Mouse (Mus musculus) mature B cell (primary cell): Measurements from ENCODE around the gene Chst12.

Experiments
- in situ Hi-C: fragments of 300-500 bp; cut with MboI; formaldehyde crosslinking; loops from 2 replicates; pipeline ENCODE4 v1.14.3; 2019

Gene Chst12

DNA sequence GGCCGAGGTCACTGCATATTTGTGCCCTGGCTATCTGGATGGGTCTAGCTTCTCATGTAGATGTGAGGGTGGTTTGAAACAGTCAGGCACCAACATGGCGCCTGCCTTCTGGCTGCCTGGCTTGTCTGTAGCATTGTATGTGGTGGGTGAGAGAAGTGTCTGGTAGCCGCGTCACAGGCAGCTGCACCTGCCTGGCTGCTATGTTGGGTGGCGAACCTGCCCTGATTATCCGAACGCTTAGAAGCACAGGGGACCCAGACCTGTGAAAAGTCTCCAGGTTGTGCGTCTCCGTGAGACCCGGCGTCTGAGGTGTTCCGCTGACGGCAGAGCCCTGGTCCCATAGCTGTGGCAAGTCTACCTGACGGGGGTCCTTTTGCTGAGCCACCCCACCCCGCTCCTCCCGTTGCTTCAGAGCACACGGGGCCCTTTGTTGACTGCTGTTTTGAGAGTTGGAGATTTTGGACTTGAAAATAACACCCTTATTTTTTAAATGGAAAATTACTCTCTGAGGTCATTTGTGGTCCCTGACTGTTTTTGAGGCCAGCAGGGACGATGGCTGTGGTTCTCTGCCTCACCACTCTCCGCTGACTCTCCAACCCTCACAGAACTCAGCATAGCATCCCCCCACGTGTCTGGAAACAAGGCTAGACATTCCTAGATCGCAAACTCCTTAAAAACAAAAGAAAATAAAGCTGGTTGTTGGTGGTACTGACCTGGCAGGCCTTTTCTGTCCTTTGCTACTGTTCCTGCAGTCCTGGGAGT lies 12.0 kb downstream of the Chst12 start:
- in situ Hi-C loops: no loop called here

DNA sequence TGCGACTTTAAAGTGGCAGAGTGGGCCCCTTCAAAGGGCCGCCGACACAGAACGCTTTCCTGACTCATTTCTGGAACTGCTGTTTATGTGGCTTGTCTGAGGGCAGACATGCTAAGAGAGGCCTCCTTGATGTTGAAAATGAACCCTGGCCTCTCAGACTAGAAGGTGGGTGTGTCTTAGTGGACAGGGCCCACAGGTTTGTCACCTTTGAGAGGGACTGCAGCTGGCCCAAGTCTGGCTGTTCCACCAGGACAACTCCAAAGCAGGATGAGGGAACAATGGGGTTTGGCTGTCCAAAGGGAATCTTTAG lies 12.5 kb downstream of the Chst12 start:
- in situ Hi-C loops: no loop called here

GRCm38 (mm10) chr5:140521196-140521595 lies 15.8 kb downstream of the Chst12 start:
- in situ Hi-C loops: no loop called here

DNA sequence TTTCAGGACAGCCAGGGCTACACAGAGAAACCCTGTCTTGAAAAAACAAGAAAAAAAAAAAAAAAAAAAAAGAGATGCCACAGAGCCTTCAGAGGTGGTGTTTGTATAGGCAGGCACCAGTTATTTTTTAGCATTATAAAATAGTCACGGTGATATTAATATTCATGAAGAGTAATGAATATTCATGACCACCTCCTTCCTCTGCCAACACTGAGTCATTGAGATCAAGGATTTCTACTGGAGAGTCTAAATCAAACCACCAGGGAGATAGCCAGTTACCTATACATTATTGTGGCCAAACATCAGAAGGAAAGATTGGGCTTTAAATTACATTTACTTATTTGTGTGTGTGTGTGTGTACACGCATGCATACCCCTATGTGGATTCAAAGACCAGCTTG lies 21.4 kb downstream of the Chst12 start:
- in situ Hi-C loops: no loop called here

DNA sequence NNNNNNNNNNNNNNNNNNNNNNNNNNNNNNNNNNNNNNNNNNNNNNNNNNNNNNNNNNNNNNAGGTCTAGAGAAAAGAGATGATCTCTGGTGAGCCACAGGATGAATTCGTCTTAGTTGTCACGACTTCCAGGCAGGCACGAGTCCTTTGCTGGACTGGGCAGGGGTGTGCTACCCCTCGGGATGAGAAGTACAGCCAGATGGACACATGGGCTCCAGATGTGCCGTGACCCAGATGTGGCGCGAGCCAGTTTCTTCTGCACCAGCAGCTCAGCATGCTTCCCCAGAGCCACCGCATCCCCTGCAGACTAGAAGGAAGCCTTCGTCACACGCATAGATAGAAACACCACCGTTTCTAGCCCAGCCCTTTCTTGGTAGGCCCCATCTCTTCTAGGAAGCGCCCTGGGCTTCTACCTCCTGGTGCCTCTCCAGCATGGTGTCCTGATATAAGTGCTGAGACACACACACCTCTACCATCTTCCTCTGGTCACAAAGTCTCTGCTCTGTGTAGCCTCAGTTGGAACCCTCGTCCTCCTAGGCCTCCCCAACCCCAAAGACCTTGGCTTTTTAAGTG lies 32.8 kb downstream of the Chst12 start:
- in situ Hi-C loops: no loop called here

- in situ Hi-C loops: loop anchor here (5.0 kb wide), 1 partner anchor 77 kb away; no protein-coding TSS in a partner anchor
Observed at GRCm38 (mm10) chr5:140540106-140540505, 34.8 kb downstream of the Chst12 start.

GRCm38 (mm10) chr5:140542811-140543575 lies 37.6 kb downstream of the Chst12 start:
- in situ Hi-C loops: loop anchor here (5.0 kb wide), 1 partner anchor 74 kb away; no protein-coding TSS in a partner anchor

DNA sequence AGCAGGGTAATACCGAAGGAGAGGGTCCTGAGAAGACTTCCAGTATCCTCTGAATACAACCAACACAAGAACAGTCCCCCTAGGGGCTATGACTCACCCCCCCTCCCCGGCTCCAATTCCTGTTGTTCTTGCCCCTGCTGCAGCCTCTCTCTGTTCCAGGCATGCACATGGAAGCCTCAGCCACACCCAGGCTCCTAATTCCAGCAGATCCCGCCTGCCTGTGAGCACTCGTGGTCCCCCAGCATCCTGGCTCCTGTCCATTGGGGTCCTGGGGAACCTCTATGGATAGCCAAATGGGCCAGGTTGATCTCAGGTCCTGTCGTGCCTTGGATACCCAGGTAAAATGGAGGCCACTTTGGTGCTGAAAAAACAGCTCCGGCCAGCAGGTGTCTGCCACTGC lies 40.3 kb downstream of the Chst12 start:
- in situ Hi-C loops: no loop called here

DNA sequence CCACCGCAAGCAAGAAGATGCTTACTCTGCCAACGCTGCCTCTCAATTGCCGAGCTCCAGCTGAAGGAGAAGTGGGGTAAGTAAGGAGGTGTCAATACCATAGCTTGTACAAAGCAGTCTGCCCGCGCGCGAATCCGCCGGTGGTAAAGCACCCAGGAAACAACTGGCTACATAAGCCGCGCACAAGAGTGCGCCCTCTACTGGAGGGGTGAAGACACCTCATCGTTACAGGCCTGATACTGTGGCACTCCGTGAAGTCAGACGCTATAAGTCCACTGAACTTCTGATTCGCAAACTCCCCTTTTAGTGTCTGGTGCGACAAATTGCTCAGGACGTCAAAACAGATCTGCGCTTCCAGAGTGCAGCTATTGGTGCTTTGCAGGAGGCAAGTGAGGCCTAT lies 41.0 kb downstream of the Chst12 start:
- in situ Hi-C loops: no loop called here

GRCm38 (mm10) chr5:140549306-140550047 lies 44.1 kb downstream of the Chst12 start:
- in situ Hi-C loops: no loop called here

- in situ Hi-C loops: no loop called here
Observed at GRCm38 (mm10) chr5:140553719-140554118, 48.4 kb downstream of the Chst12 start.

DNA sequence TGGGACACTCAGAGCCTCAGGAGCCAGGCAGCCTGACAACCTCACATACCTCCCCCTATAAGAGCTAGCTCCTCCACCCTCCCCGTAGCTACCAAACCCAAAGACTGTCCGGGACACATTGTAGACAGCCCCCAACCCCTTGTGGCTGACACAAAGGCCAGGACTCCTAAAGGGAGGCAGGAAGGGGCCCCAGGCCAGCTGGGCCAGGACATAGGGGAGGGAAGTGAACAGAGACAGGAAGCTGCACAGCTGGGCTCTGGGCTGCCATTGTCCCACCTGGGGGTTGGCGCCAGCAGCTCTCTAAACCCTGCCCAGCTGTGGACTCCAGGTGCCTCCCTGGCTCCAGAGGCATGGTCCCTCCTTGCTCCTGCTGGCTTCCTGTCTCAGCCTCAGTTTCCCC lies 51.5 kb downstream of the Chst12 start:
- in situ Hi-C loops: no loop called here

- in situ Hi-C loops: no loop called here
Observed at GRCm38 (mm10) chr5:140562601-140563000, 57.3 kb downstream of the Chst12 start.

DNA sequence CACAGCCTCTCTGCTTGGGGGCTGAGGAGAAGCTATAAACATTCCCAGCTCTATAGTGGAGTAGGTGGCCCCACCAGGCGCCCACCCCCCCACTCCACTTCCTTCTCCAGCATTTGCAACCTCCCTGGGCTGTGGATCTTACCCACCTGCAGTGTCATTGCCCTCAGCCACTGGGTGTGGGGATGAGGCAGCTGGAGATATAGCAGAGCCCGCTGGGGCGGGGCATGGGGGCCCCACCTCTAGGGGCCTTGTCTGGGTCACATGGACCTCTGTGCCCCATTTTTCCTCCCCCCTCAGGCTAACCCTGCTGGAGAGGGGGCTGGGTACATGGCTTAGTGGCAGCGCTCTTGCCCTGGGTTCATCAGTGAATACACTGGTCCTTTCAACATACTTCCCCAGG lies 59.5 kb downstream of the Chst12 start, which contains the start of gene Grifin:
Gene Grifin (minus strand): TSS at position 176 of the 400 bp plus-strand sequence.
- in situ Hi-C loops: no loop called here

- in situ Hi-C loops: no loop called here
Observed at GRCm38 (mm10) chr5:140565451-140565850, 60.1 kb downstream of the Chst12 start.

DNA sequence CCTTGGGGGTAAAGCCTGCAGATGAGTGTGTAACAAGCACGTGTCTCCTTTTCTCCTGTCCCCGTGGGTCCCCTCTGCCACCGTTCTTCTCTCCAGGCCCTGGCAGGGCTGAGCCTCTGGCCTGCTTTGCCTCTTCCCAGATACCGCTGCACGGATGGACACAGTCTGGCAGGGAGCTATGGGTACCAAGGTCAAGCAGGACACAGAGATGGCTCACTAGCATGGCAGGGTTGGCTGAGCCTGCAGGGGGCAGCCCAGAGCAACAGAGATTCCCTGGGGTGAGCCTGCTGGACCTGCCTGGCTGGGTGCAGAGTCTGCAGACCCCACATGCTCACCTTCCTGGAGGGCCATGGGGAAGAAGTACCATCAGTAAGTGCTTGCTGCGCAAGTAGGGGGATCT lies 60.5 kb downstream of the Chst12 start:
- in situ Hi-C loops: no loop called here

DNA sequence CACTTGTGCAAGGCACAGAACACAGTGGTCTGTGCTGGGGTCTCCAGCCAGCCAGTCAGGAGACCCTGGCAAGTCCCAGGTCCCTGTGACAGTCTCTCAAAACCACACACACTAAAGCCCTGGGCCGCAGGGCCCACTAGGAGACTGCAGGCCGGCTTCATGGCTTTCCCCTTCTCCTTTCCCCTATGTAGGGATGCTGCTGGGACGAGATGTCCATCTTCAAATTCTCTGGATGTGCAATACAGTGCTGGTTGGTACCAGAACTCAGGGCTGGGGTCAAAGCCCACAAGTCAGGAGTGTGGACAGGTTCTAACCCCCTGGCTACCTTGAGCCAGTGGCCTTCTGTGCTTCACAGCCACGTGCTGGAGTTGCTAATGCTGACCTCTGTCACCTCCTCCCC lies 60.9 kb downstream of the Chst12 start:
- in situ Hi-C loops: no loop called here

GRCm38 (mm10) chr5:140567321-140567720 lies 62.0 kb downstream of the Chst12 start:
- in situ Hi-C loops: no loop called here

DNA sequence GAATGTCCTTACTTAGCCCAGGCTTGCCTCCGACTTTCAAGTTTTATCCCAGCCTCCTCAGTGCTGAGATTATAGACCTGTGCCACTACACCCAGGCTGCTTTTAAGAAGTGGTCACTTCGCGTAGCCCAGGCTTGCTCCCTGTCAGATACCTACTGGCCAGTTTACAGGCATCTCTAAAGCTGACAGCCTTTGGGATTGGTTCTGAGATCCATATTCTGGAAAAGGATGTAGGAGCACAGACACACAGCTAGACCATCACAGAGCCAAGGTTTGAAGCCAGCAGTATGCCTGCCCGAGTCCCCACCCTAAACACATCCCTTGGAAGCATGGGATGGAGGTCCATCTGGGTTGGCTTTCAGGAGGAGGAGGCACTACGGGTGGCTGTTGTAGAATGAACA lies 62.4 kb downstream of the Chst12 start:
- in situ Hi-C loops: no loop called here

DNA sequence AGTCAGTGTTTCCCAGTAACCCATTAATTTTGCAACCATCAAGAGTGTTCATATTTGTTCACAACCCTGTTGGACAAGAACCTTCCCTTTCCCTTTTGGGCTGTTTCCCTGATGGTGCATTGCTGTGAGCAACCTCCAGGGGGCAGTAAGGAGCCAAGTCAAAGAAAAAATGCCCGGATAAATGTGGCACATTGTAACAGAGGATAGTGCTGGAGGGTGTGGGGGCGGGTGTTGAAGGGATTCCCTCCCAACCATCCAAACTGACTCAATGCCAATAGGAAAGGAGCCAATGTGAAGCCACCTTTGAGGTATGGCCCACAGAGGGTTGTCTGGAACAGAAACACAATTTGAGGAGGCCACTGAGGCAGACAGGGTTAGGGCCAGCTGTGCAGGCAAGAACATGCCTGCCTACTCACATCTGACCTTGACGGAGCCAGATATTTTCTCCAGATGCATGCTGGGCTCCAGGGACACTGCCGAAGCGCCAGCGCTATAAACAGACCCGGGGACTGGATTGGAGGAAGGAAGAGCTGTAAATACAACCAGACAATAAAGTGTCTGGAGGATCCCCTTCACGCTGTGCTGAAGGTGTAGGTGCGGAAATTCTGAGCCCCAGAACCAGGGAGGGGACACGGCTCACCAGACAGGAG lies 63.1 kb downstream of the Chst12 start:
- in situ Hi-C loops: no loop called here

DNA sequence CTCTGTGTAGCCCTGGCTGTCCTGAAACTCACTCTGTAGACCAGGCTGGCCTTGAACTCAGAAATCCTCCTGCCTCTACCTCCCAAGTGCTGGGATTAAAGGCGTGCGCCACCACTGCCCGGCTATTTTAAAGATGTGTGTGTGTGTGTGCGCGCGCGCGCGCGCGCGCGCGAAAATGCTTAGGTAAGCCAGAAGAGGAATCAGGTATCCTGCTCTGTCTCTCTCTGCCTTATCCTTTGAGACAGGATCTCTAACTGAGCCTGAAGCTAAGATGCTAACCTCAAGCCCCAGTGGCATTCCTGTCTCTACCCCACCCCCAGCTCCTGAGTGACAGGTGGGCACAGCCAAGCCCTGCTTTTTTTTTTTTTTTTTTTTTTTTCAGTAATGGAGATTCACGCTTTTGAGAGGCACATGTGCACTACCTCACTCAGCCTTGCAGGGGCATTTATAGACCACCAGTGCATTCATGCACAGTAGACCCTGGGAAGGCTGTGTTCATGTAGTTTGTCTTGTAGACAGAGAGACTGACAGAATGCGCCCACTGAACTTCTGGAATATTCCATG lies 63.8 kb downstream of the Chst12 start:
- in situ Hi-C loops: no loop called here
